Mouse (Mus musculus) heart, embryonic 13.5 days (tissue): Measurements from ENCODE around the gene Chn1. TPM values are rescaled to one million over a fixed set of nuclear protein-coding genes. Genes with fewer than 3 reads are reported as not detected.

ENCODE experiments used
- ATAC-seq: fragments of 200-750 bp; cut with Nextera tagmentation; 2 replicates; pipeline ENCODE4 v1.8.0; 2017; ENCODE audit warnings: moderate TSS enrichment; ENCODE audit not compliant: insufficient number of reproducible peaks, low FRiP score, low TSS enrichment; ENCODE audit errors: extremely low read depth
- H3K27ac ChIP-seq: fragments of 300-500 bp; sonication (generic); replicated peaks from 2 replicates; pipeline ENCODE4 v1.5.1; 2015; ENCODE audit warnings: moderate library complexity, mild to moderate bottlenecking, inconsistent platforms
- H3K27me3 ChIP-seq: fragments of 300-500 bp; sonication (generic); replicated peaks from 2 replicates; pipeline ENCODE4 v1.6.1; 2015; ENCODE audit warnings: mild to moderate bottlenecking, inconsistent platforms
- H3K36me3 ChIP-seq: fragments of 300-500 bp; sonication (generic); 2 replicates; pipeline ENCODE4 v1.6.1; 2015; ENCODE audit warnings: mild to moderate bottlenecking, inconsistent platforms
- H3K4me1 ChIP-seq: fragments of 300-500 bp; sonication (generic); 2 replicates; pipeline ENCODE4 v1.6.1; 2015; ENCODE audit warnings: inconsistent platforms
- H3K4me2 ChIP-seq: fragments of 300-500 bp; sonication (generic); 2 replicates; pipeline ENCODE4 v1.6.1; 2015; ENCODE audit warnings: inconsistent platforms, mild to moderate bottlenecking, moderate library complexity
- H3K4me3 ChIP-seq: fragments of 300-500 bp; sonication (generic); 2 replicates; pipeline ENCODE4 v1.5.1; 2015; ENCODE audit warnings: moderate library complexity, mild to moderate bottlenecking, inconsistent platforms
- H3K9ac ChIP-seq: fragments of 300-500 bp; sonication (generic); 2 replicates; pipeline ENCODE4 v1.6.1; 2015; ENCODE audit warnings: inconsistent platforms, mild to moderate bottlenecking, moderate library complexity
- H3K9me3 ChIP-seq: fragments of 300-500 bp; sonication (generic); 2 replicates; pipeline ENCODE4 v1.6.1; 2016; ENCODE audit warnings: inconsistent platforms
- WGBS: fragments of 180-500 bp; shearing (Covaris S2); methylation state at CpG from one replicate; pipeline ENCODE4 v1.1.7; 2015; ENCODE audit warnings: mixed read lengths; 5-methylcytosine and 5-hydroxymethylcytosine counted together
- polyA plus RNA-seq: library from polyadenylated mRNA; unstranded; fragments of >200 nt; fragmentation: Nextera tagmentation; extraction: Ambion mirVana; gene quantifications from 2 replicates; pipeline ENCODE4 v1.2.1, GENCODE M21; 2015

Gene Chn1
- polyA plus RNA-seq, 1 experiment from 2014 or later: 16.7 TPM

- ATAC-seq: no peak
- Histone ChIP-seq H3K9me3 (no peaks in the 10 kb centered on the region), H3K4me2 (no peak overlapping the region), H3K4me3 (no peak overlapping the region), H3K9ac (no peak overlapping the region), H3K27me3 (no peaks in the 10 kb centered on the region), H3K36me3 (no peaks in the 10 kb centered on the region), H3K27ac (no peak overlapping the region; the same call in 1 of the 2 replicates), H3K4me1 (peaks cover 83% of the 10 kb centered on the region)
- WGBS: 44% methylated on average over 6 of the region's 6 CpGs
These were observed 183.9 kb downstream of the Chn1 start for GRCm38 (mm10) chr2:73591246-73591645.

GRCm38 (mm10) chr2:73590106-73590505, 185.0 kb downstream of the Chn1 start:
- Histone ChIP-seq H3K4me1 (peaks cover 87% of the 10 kb centered on the region), H3K9me3 (no peaks in the 10 kb centered on the region), H3K4me3 (peak overlapping the region; percentile 41), H3K9ac (peak overlapping the region; percentile 67), H3K27me3 (no peaks in the 10 kb centered on the region), H3K27ac (peak overlapping the region; percentile 24), H3K36me3 (no peaks in the 10 kb centered on the region), H3K4me2 (peak overlapping the region; percentile 66)
- WGBS: 10% methylated on average over 12 of the region's 12 CpGs
- ATAC-seq: no peak

DNA sequence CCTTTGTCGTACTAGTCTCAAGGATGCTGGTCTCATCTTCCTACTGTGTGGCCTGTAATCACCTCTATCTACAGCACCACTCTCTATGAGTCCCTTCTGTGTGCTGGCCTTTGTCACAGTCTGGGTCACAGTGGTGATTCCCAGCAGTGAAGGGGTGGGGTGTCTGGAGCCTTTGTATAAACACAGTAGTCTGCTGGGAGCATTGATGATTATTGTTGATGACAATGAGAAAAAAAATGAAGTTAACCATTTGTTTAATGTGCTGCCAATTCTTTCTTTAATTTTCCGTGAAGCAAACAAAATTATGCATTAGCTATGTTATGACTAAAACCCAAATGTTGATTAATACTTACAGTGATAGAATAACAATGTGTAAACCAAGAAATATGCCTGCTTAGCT, 186.2 kb downstream of the Chn1 start:
- Histone ChIP-seq H3K27me3 (no peaks in the 10 kb centered on the region), H3K4me1 (peaks cover 82% of the 10 kb centered on the region)
- WGBS: 52% methylated on average over 2 of the region's 2 CpGs

GRCm38 (mm10) chr2:73587109-73587506, 188.0 kb downstream of the Chn1 start:
- peaks cover 5% of the 10 kb centered on the region; the same call in 1 of the 2 replicates for H3K27me3 ChIP-seq
- H3K27ac ChIP-seq: peak overlapping the region; percentile 73
- peak overlapping the region; percentile 39 for H3K4me2 ChIP-seq
- 0 out of 2 replicates have a peak overlapping the region, but pooled peaks have one; percentile 42 for H3K9ac ChIP-seq
- no peaks in the 10 kb centered on the region for H3K9me3 ChIP-seq
- WGBS: 20% methylated on average over 4 of the region's 4 CpGs
- H3K36me3 ChIP-seq: no peaks in the 10 kb centered on the region
- peaks cover 64% of the 10 kb centered on the region for H3K4me1 ChIP-seq
- H3K4me3 ChIP-seq: no peak overlapping the region
- ATAC-seq: no peak

More for the DNA sequence above, 186.2 kb downstream of the Chn1 start:
- Histone ChIP-seq H3K9ac (no peak overlapping the region), H3K27ac (no peak overlapping the region), H3K4me2 (no peak overlapping the region), H3K4me3 (no peak overlapping the region), H3K9me3 (no peaks in the 10 kb centered on the region), H3K36me3 (no peaks in the 10 kb centered on the region)
- no peak for ATAC-seq

DNA sequence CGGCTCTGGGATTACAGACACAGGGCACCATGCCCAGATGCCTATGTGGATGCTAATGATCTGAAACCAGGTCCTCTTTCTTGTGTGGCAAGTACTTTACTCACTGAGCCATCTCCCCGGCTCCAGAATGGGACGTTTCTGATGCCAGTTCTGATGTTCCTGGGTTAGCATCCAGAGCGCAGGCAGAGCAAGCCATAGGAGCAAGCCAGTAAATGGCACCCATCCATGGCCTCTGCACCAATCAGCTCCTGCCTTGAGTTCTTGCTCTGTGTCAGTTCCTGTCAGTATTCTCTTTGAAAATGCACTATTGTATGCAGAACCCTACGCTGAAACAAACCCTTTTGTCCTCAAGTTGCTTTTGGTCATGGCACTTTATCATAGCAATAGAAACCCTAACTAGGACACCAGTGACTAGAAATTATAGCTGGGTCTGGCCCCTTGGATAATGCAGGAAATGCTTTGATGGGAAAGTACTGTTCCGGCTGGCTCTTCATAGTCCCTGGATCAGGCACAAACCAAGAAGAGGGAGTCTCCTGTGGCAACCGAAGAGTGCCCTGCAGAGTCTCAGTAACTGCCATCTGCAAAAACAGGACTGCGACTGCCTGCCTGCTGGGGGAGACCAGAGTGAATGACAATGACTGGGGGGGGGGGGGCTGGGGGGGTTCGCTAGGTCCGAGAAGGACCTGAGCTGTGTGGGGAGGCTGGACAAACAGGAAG, 188.6 kb downstream of the Chn1 start:
- WGBS: 45% methylated on average over 10 of the region's 10 CpGs
- H3K4me2 ChIP-seq: peak overlapping the region; percentile 39
- no peaks in the 10 kb centered on the region for H3K36me3 ChIP-seq
- H3K4me3 ChIP-seq: no peak overlapping the region
- peak overlapping the region; percentile 73 for H3K27ac ChIP-seq
- peak overlapping the region; percentile 42; the same call in 1 of the 2 replicates for H3K9ac ChIP-seq
- peaks cover 5% of the 10 kb centered on the region; the same call in 1 of the 2 replicates for H3K27me3 ChIP-seq
- H3K9me3 ChIP-seq: no peaks in the 10 kb centered on the region
- no peak for ATAC-seq
- H3K4me1 ChIP-seq: peaks cover 58% of the 10 kb centered on the region

DNA sequence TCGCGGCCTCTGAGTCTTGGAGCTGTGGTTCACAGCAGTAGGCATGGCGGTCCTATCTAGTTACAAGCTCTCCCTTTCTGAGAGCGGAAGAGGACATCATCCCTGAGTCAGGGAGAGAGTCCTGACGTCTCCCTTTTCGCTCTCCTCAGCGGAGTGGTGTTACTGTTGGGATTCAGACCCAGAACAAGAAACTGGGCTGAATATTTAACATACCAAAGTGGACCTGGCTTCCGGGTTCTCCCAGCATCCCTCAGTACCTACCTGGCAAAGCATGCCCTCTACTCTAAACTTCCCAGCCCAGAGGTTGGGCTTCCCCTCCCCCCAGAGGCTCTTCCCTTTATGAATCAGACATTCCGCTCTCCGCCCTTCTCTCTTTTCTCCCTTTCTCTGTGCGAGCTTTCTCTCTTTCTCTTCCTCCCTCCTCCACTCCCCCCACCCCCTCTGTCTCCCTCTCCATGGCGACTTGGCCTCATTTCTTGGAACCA, 189.8 kb downstream of the Chn1 start:
- Histone ChIP-seq H3K4me3 (peak overlapping the region; percentile 56), H3K4me2 (peak overlapping the region; percentile 80), H3K36me3 (no peaks in the 10 kb centered on the region), H3K9ac (peak overlapping the region; percentile 78), H3K4me1 (peaks cover 48% of the 10 kb centered on the region), H3K9me3 (no peaks in the 10 kb centered on the region), H3K27ac (0 out of 2 replicates have a peak overlapping the region, but pooled peaks have one; percentile 37), H3K27me3 (peaks cover 5% of the 10 kb centered on the region; the same call in 1 of the 2 replicates)
- ATAC-seq: no peak
- WGBS: 14% methylated on average over 12 of the region's 12 CpGs

DNA sequence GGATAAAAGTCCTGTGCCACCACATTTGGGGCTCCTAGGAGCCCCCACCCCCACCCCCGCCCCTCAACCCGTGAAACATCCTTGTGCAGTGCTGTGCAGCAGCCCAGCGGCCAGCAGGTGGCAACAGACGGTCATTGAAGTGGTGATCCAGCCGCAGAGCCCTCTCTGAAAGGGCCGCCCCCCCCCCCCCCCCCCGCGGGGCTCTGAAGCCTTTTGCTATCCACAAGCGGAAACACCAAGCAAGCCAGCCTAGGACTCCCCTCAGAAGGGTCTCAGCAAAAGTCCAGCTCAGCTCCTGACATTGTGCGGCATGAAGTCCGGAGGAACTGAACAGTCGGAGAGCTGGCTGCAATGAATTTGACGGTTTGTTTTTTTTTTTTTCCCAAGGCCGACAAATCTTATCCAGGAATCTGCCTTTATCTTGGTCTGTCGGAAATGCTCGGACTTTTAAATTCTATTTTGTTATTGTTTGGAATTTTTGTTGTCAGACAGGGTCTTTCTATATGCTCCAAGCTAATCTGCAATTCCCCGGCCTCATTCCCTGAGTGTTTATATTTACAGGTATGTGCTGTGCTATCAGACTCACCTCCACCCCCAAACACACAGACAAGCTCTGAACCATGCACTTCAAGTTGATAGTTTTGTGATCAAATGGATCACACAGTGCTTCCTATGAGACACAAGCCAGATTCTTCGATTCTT, 190.3 kb downstream of the Chn1 start:
- Histone ChIP-seq H3K4me1 (peaks cover 42% of the 10 kb centered on the region), H3K9me3 (no peaks in the 10 kb centered on the region), H3K9ac (peak overlapping the region; percentile 78), H3K4me3 (peak overlapping the region; percentile 56), H3K27me3 (peaks cover 5% of the 10 kb centered on the region; the same call in 1 of the 2 replicates), H3K4me2 (peak overlapping the region; percentile 80), H3K27ac (0 out of 2 replicates have a peak overlapping the region, but pooled peaks have one; percentile 37), H3K36me3 (no peaks in the 10 kb centered on the region)
- 3% methylated on average over 15 of the region's 18 CpGs for WGBS
- ATAC-seq: no peak; the same call in 1 of the 2 replicates

GRCm38 (mm10) chr2:73580720-73581119, 194.4 kb downstream of the Chn1 start:
- H3K27me3 ChIP-seq: peaks cover 5% of the 10 kb centered on the region; the same call in 1 of the 2 replicates
- no peak overlapping the region for H3K9ac ChIP-seq
- WGBS: 86% methylated on average over 5 of the region's 5 CpGs
- H3K36me3 ChIP-seq: no peaks in the 10 kb centered on the region
- H3K4me1 ChIP-seq: peaks cover 12% of the 10 kb centered on the region
- no peak for ATAC-seq
- H3K27ac ChIP-seq: no peak overlapping the region
- no peak overlapping the region for H3K4me3 ChIP-seq
- H3K9me3 ChIP-seq: no peaks in the 10 kb centered on the region
- H3K4me2 ChIP-seq: no peak overlapping the region

DNA sequence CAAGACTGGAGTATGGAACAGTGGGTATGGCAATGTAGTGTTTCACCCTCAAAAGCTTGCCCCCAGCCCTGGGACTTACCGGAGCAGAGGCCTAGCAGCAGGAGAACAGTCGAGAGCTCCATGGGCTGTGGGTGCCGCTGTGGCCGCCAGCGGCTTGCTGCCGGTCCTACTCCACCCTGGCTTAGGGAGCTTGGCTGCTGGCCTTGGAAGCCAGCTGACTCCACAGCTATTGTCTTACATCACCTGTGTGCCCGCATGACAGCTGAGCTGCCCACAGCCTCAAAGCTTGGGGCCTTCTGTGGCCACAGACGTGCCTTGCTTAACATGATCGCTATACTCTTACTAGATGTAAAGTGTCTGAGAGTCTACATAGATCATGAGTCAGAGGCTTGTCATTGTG, 195.0 kb downstream of the Chn1 start, which contains the start of gene Chrna1:
Gene Chrna1, minus strand, starts transcription at position 173 of the 400 bp plus-strand sequence.
- 90% methylated on average over 9 of the region's 9 CpGs for WGBS
- H3K9ac ChIP-seq: no peak within 1 kb of the TSS
- no peak within 1 kb of the TSS for H3K27ac ChIP-seq
- ATAC-seq: no peak
- H3K4me1 ChIP-seq: peaks cover 6% of the 10 kb centered on the region
- no peak within 1 kb of the TSS for H3K4me3 ChIP-seq
- no peak within 1 kb of the TSS for H3K4me2 ChIP-seq
- H3K27me3 ChIP-seq: peaks cover 5% of the 10 kb centered on the region; the same call in 1 of the 2 replicates
- no peaks in the 10 kb centered on the region for H3K36me3 ChIP-seq
- no peaks in the 10 kb centered on the region for H3K9me3 ChIP-seq

DNA sequence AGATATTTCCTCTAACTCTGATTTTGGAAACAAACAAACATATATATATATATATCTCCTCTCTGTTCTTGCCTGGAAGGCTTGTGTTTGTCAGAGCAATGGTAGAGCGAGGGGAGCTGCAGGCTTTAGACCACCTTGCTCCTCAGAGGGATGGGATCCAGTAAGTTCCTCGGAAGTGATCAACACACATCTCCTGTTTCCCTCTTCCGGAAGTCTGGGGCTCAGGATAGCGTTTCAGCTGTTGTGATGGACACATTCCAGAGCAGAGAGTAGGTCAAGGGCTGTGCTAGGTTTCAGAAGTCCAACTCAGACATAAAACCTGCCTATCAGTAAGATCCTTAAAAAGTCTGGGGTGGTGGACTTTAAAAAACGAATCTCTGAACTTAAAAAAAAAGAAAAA, 196.0 kb downstream of the Chn1 start:
- H3K4me3 ChIP-seq: no peak overlapping the region
- H3K27me3 ChIP-seq: peaks cover 5% of the 10 kb centered on the region; the same call in 1 of the 2 replicates
- no peak for ATAC-seq
- WGBS: 33% methylated on average over 5 of the region's 5 CpGs
- no peaks in the 10 kb centered on the region for H3K9me3 ChIP-seq
- no peaks in the 10 kb centered on the region for H3K36me3 ChIP-seq
- H3K4me1 ChIP-seq: peaks cover 3% of the 10 kb centered on the region; the same call in 1 of the 2 replicates
- H3K27ac ChIP-seq: no peak overlapping the region
- H3K4me2 ChIP-seq: no peak overlapping the region
- no peak overlapping the region for H3K9ac ChIP-seq

- H3K27me3 ChIP-seq: no peaks in the 10 kb centered on the region
- H3K9me3 ChIP-seq: no peaks in the 10 kb centered on the region
- H3K4me2 ChIP-seq: no peak overlapping the region
- WGBS: 60% methylated on average over 6 of the region's 6 CpGs
- H3K9ac ChIP-seq: no peak overlapping the region
- H3K27ac ChIP-seq: no peak overlapping the region
- H3K4me1 ChIP-seq: peaks cover 6% of the 10 kb centered on the region
- no peaks in the 10 kb centered on the region for H3K36me3 ChIP-seq
- ATAC-seq: no peak
- no peak overlapping the region for H3K4me3 ChIP-seq
These were observed 200.7 kb downstream of the Chn1 start for GRCm38 (mm10) chr2:73574418-73574817.
